Mouse (Mus musculus): ENCODE results near the gene Gnai3. TPM values are rescaled to one million over a fixed set of nuclear protein-coding genes. Genes with fewer than 3 reads are reported as not detected.

The Gnai3 gene
- total RNA-seq, 2 experiments from 2014 or later, result 54.7 to 59.4 TPM

GRCm38 (mm10) chr3:108112666-108113065, 33.3 kb downstream of the Gnai3 start:
- DNase-seq (ENCODE audit: low spot score in 2 of 2), result no peak

GRCm38 (mm10) chr3:108112246-108112645, 33.7 kb downstream of the Gnai3 start:
- no peak for DNase-seq (ENCODE audit: low spot score in 2 of 2)

GRCm38 (mm10) chr3:108111320-108111719, 34.6 kb downstream of the Gnai3 start:
- DNase-seq (ENCODE audit: low spot score in 2 of 2), result no peak

- no peak for DNase-seq (ENCODE audit: low spot score in 2 of 2)
Observed at GRCm38 (mm10) chr3:108105281-108105680, 40.7 kb downstream of the Gnai3 start.

- DNase-seq (ENCODE audit: low spot score in 2 of 2), result no peak
Observed at GRCm38 (mm10) chr3:108102075-108102474, 43.9 kb downstream of the Gnai3 start.

- no peak for DNase-seq (ENCODE audit: low spot score in 2 of 2)
Observed at GRCm38 (mm10) chr3:108101594-108101993, 44.4 kb downstream of the Gnai3 start.

GRCm38 (mm10) chr3:108098316-108098715, 47.6 kb downstream of the Gnai3 start:
- DNase-seq (ENCODE audit: low spot score in 2 of 2), result no peak

GRCm38 (mm10) chr3:108097656-108098055, 48.3 kb downstream of the Gnai3 start:
- no peak for DNase-seq (ENCODE audit: low spot score in 2 of 2)

- DNase-seq (ENCODE audit: low spot score in 2 of 2), result no peak
Observed at GRCm38 (mm10) chr3:108096726-108097125, 49.2 kb downstream of the Gnai3 start.

- DNase-seq (ENCODE audit: low spot score in 2 of 2), result no peak
Observed at GRCm38 (mm10) chr3:108096226-108096625, 49.7 kb downstream of the Gnai3 start.

GRCm38 (mm10) chr3:108094976-108095760, 50.8 kb downstream of the Gnai3 start:
- no peak for DNase-seq (ENCODE audit: low spot score in 2 of 2)

- no peak for DNase-seq (ENCODE audit: low spot score in 2 of 2)
Observed at GRCm38 (mm10) chr3:108094146-108094545, 51.8 kb downstream of the Gnai3 start.

GRCm38 (mm10) chr3:108093306-108093705, 52.6 kb downstream of the Gnai3 start:
- no peak for DNase-seq (ENCODE audit: low spot score in 2 of 2)

- no peak for DNase-seq (ENCODE audit: low spot score in 2 of 2)
Observed at GRCm38 (mm10) chr3:108092536-108093115, 53.3 kb downstream of the Gnai3 start, which contains the start of gene Gnat2. Gene Gnat2 (plus strand): TSS chr3:108092789.

- DNase-seq (ENCODE audit: low spot score in 2 of 2), result no peak
Observed at GRCm38 (mm10) chr3:108092030-108092429, 53.9 kb downstream of the Gnai3 start.

GRCm38 (mm10) chr3:108090561-108090960, 55.4 kb downstream of the Gnai3 start:
- DNase-seq (ENCODE audit: low spot score in 2 of 2), result no peak

- no peak for DNase-seq (ENCODE audit: low spot score in 2 of 2)
Observed at GRCm38 (mm10) chr3:108089916-108090315, 56.0 kb downstream of the Gnai3 start.

- DNase-seq (ENCODE audit: low spot score in 2 of 2), result no peak
Observed at GRCm38 (mm10) chr3:108088842-108089380, 57.0 kb downstream of the Gnai3 start.

- DNase-seq (ENCODE audit: low spot score in 2 of 2), result no peak
Observed at GRCm38 (mm10) chr3:108087329-108087728, 58.6 kb downstream of the Gnai3 start.

- peak; percentile 60 to 72 for DNase-seq (ENCODE audit: low spot score in 2 of 2)
Observed at GRCm38 (mm10) chr3:108086470-108086979, 59.4 kb downstream of the Gnai3 start, which contains the start of gene Ampd2. Gene Ampd2 (minus strand): TSS chr3:108086651.

GRCm38 (mm10) chr3:108085721-108086469, 60.1 kb downstream of the Gnai3 start:
- DNase-seq (ENCODE audit: low spot score in 2 of 2), result peak; percentile 50 to 66
